Mouse (Mus musculus): ENCODE measurements around the gene Ppil4.
"Not testable (repeated sequence)": the region's sequence is repeated elsewhere in the genome, so short reads cannot be mapped to it uniquely, and the experiment has no call there.

GRCm38 (mm10) chr10:7745528-7745927 lies 47.2 kb upstream of the Ppil4 start:
- not testable (repeated sequence) for TF ChIP-seq CTCF, EP300 (IDR thresholded peaks at IDR 0.05; ENCODE audit: low read depth)

Measured in heart, postnatal 0 days (tissue).